Mouse (Mus musculus): ENCODE measurements around the gene Mat2a. TPM values are rescaled to one million over a fixed set of nuclear protein-coding genes. Genes with fewer than 3 reads are reported as not detected.

Gene Mat2a
- polyA plus RNA-seq, 1 experiment from 2014 or later: 463 TPM

- ATAC-seq (ENCODE audit: low FRiP score) (peak; percentile 73), DNase-seq (ENCODE audit: low spot score, missing footprints) (peak; percentile 93)
- Histone ChIP-seq H3K27me3 (ENCODE audit: control insufficient read depth, insufficient read depth, low read length) (no peaks in the 10 kb centered on the region), H3K4me3 (ENCODE audit: low read depth, low read length) (no peak overlapping the region), H3K9me3 (ENCODE audit: control insufficient read depth, low read length) (no peaks in the 10 kb centered on the region), H3K36me3 (ENCODE audit: control insufficient read depth, insufficient read depth, low read length) (peaks cover 23% of the 10 kb centered on the region), H3K9ac (ENCODE audit: low read length) (no peak overlapping the region), H3K27ac (ENCODE audit: low read depth, low read length) (no peak overlapping the region), H3K4me1 (ENCODE audit: control insufficient read depth, insufficient read depth, low read length) (no peaks in the 10 kb centered on the region), H3K4me2 (no peak overlapping the region)
- WGBS: 45% methylated on average over 8 of the region's 8 CpGs
Measured at GRCm38 (mm10) chr6:72428036-72428435, 11.3 kb downstream of the Mat2a start.

GRCm38 (mm10) chr6:72425646-72426045 is 13.7 kb downstream of the Mat2a start:
- ATAC-seq (ENCODE audit: low FRiP score): no peak
- Histone ChIP-seq H3K4me1 (ENCODE audit: control insufficient read depth, insufficient read depth, low read length) (no peaks in the 10 kb centered on the region), H3K36me3 (ENCODE audit: control insufficient read depth, insufficient read depth, low read length) (peaks cover 18% of the 10 kb centered on the region), H3K27me3 (ENCODE audit: control insufficient read depth, insufficient read depth, low read length) (no peaks in the 10 kb centered on the region), H3K27ac (ENCODE audit: low read depth, low read length) (no peak overlapping the region), H3K9me3 (ENCODE audit: control insufficient read depth, low read length) (no peaks in the 10 kb centered on the region), H3K9ac (ENCODE audit: low read length) (no peak overlapping the region), H3K4me2 (no peak overlapping the region), H3K4me3 (ENCODE audit: low read depth, low read length) (no peak overlapping the region)
- DNase-seq (ENCODE audit: low spot score, missing footprints): peak; percentile 62
- WGBS: 91% methylated on average over 11 of the region's 11 CpGs

GRCm38 (mm10) chr6:72420901-72421300 is 18.5 kb downstream of the Mat2a start:
- H3K4me2 ChIP-seq: no peak overlapping the region
- no peak for DNase-seq (ENCODE audit: low spot score, missing footprints)
- WGBS: 93% methylated on average over 10 of the region's 10 CpGs
- H3K9me3 ChIP-seq (ENCODE audit: control insufficient read depth, low read length): no peaks in the 10 kb centered on the region
- no peak overlapping the region for H3K4me3 ChIP-seq (ENCODE audit: low read depth, low read length)
- H3K36me3 ChIP-seq (ENCODE audit: control insufficient read depth, insufficient read depth, low read length): peaks cover 22% of the 10 kb centered on the region
- H3K4me1 ChIP-seq (ENCODE audit: control insufficient read depth, insufficient read depth, low read length): no peaks in the 10 kb centered on the region
- no peaks in the 10 kb centered on the region for H3K27me3 ChIP-seq (ENCODE audit: control insufficient read depth, insufficient read depth, low read length)
- H3K27ac ChIP-seq (ENCODE audit: low read depth, low read length): no peak overlapping the region
- H3K9ac ChIP-seq (ENCODE audit: low read length): no peak overlapping the region
- no peak for ATAC-seq (ENCODE audit: low FRiP score)

GRCm38 (mm10) chr6:72419806-72420205 is 19.6 kb downstream of the Mat2a start:
- ATAC-seq (ENCODE audit: low FRiP score): no peak
- Histone ChIP-seq H3K27ac (ENCODE audit: low read depth, low read length) (no peak overlapping the region), H3K4me2 (no peak overlapping the region), H3K9ac (ENCODE audit: low read length) (no peak overlapping the region), H3K4me1 (ENCODE audit: control insufficient read depth, insufficient read depth, low read length) (peaks cover 3% of the 10 kb centered on the region), H3K36me3 (ENCODE audit: control insufficient read depth, insufficient read depth, low read length) (peaks cover 15% of the 10 kb centered on the region; the same call in 1 of the 2 replicates), H3K27me3 (ENCODE audit: control insufficient read depth, insufficient read depth, low read length) (no peaks in the 10 kb centered on the region), H3K4me3 (ENCODE audit: low read depth, low read length) (no peak overlapping the region), H3K9me3 (ENCODE audit: control insufficient read depth, low read length) (no peaks in the 10 kb centered on the region)
- DNase-seq (ENCODE audit: low spot score, missing footprints): peak; percentile 59
- 83% methylated on average over 1 of the region's 1 CpGs for WGBS

GRCm38 (mm10) chr6:72418279-72418678 is 21.1 kb downstream of the Mat2a start:
- Histone ChIP-seq H3K36me3 (ENCODE audit: control insufficient read depth, insufficient read depth, low read length) (peaks cover 7% of the 10 kb centered on the region; the same call in 1 of the 2 replicates), H3K4me1 (ENCODE audit: control insufficient read depth, insufficient read depth, low read length) (peaks cover 5% of the 10 kb centered on the region), H3K9ac (ENCODE audit: low read length) (no peak overlapping the region), H3K4me2 (no peak overlapping the region), H3K27ac (ENCODE audit: low read depth, low read length) (no peak overlapping the region), H3K4me3 (ENCODE audit: low read depth, low read length) (no peak overlapping the region), H3K9me3 (ENCODE audit: control insufficient read depth, low read length) (no peaks in the 10 kb centered on the region), H3K27me3 (ENCODE audit: control insufficient read depth, insufficient read depth, low read length) (no peaks in the 10 kb centered on the region)
- WGBS: 90% methylated on average over 4 of the region's 4 CpGs
- DNase-seq (ENCODE audit: low spot score, missing footprints) (peak; percentile 19), ATAC-seq (ENCODE audit: low FRiP score) (no peak)

GRCm38 (mm10) chr6:72415964-72416772 is 23.2 kb downstream of the Mat2a start:
- Histone ChIP-seq H3K27ac (ENCODE audit: low read depth, low read length) (no peak overlapping the region), H3K27me3 (ENCODE audit: control insufficient read depth, insufficient read depth, low read length) (no peaks in the 10 kb centered on the region), H3K4me1 (ENCODE audit: control insufficient read depth, insufficient read depth, low read length) (peaks cover 5% of the 10 kb centered on the region), H3K9me3 (ENCODE audit: control insufficient read depth, low read length) (no peaks in the 10 kb centered on the region), H3K36me3 (ENCODE audit: control insufficient read depth, insufficient read depth, low read length) (peaks cover 7% of the 10 kb centered on the region; the same call in 1 of the 2 replicates), H3K9ac (ENCODE audit: low read length) (no peak overlapping the region), H3K4me2 (no peak overlapping the region), H3K4me3 (ENCODE audit: low read depth, low read length) (no peak overlapping the region)
- DNase-seq (ENCODE audit: low spot score, missing footprints) (no peak), ATAC-seq (ENCODE audit: low FRiP score) (no peak)
- 87% methylated on average over 7 of the region's 7 CpGs for WGBS

- DNase-seq (ENCODE audit: low spot score, missing footprints) (peak; percentile 6), ATAC-seq (ENCODE audit: low FRiP score) (no peak)
- WGBS: 86% methylated on average over 5 of the region's 5 CpGs
Measured at GRCm38 (mm10) chr6:72415181-72415580, 24.2 kb downstream of the Mat2a start.

GRCm38 (mm10) chr6:72414076-72414756 is 25.1 kb downstream of the Mat2a start, which contains the start of gene Ggcx:
TSS of gene Ggcx (plus strand) at chr6:72414308.
- 2% methylated on average over 33 of the region's 33 CpGs for WGBS
- H3K4me2 ChIP-seq: peak within 1 kb of the TSS; percentile 72

More at GRCm38 (mm10) chr6:72415181-72415580, 24.2 kb downstream of the Mat2a start:
- Histone ChIP-seq H3K4me2 (no peak overlapping the region), H3K27ac (ENCODE audit: low read depth, low read length) (no peak overlapping the region), H3K9me3 (ENCODE audit: control insufficient read depth, low read length) (no peaks in the 10 kb centered on the region), H3K9ac (ENCODE audit: low read length) (no peak overlapping the region), H3K27me3 (ENCODE audit: control insufficient read depth, insufficient read depth, low read length) (no peaks in the 10 kb centered on the region), H3K4me1 (ENCODE audit: control insufficient read depth, insufficient read depth, low read length) (peaks cover 5% of the 10 kb centered on the region), H3K4me3 (ENCODE audit: low read depth, low read length) (no peak overlapping the region), H3K36me3 (ENCODE audit: control insufficient read depth, insufficient read depth, low read length) (peaks cover 7% of the 10 kb centered on the region; the same call in 1 of the 2 replicates)

GRCm38 (mm10) chr6:72410518-72410917 is 28.8 kb downstream of the Mat2a start:
- no peaks in the 10 kb centered on the region for H3K27me3 ChIP-seq (ENCODE audit: control insufficient read depth, insufficient read depth, low read length)
- WGBS: 88% methylated on average over 7 of the region's 7 CpGs
- H3K4me2 ChIP-seq: no peak overlapping the region
- peaks cover 5% of the 10 kb centered on the region for H3K4me1 ChIP-seq (ENCODE audit: control insufficient read depth, insufficient read depth, low read length)
- no peak overlapping the region for H3K4me3 ChIP-seq (ENCODE audit: low read depth, low read length)
- no peaks in the 10 kb centered on the region for H3K36me3 ChIP-seq (ENCODE audit: control insufficient read depth, insufficient read depth, low read length)
- no peak overlapping the region for H3K9ac ChIP-seq (ENCODE audit: low read length)
- DNase-seq (ENCODE audit: low spot score, missing footprints) (no peak), ATAC-seq (ENCODE audit: low FRiP score) (no peak)
- no peaks in the 10 kb centered on the region for H3K9me3 ChIP-seq (ENCODE audit: control insufficient read depth, low read length)
- H3K27ac ChIP-seq (ENCODE audit: low read depth, low read length): no peak overlapping the region

More at GRCm38 (mm10) chr6:72414076-72414756, 25.1 kb downstream of the Mat2a start, which contains the start of gene Ggcx:
- Histone ChIP-seq H3K9ac (ENCODE audit: low read length) (peak within 1 kb of the TSS; percentile 79), H3K27me3 (ENCODE audit: control insufficient read depth, insufficient read depth, low read length) (no peaks in the 10 kb centered on the region), H3K36me3 (ENCODE audit: control insufficient read depth, insufficient read depth, low read length) (peaks cover 7% of the 10 kb centered on the region; the same call in 1 of the 2 replicates), H3K27ac (ENCODE audit: low read depth, low read length) (0 out of 2 replicates have a peak within 1 kb of the TSS, but pooled peaks have one; percentile 1), H3K4me1 (ENCODE audit: control insufficient read depth, insufficient read depth, low read length) (peaks cover 5% of the 10 kb centered on the region), H3K9me3 (ENCODE audit: control insufficient read depth, low read length) (no peaks in the 10 kb centered on the region), H3K4me3 (ENCODE audit: low read depth, low read length) (peak within 1 kb of the TSS; percentile 79)
- peak; percentile 99 for DNase-seq (ENCODE audit: low spot score, missing footprints)
- peak; percentile 97 for ATAC-seq (ENCODE audit: low FRiP score)

Data from midbrain, embryonic 11.5 days (tissue).